Mouse (Mus musculus): ENCODE data around the gene Marcks. TPM values are rescaled to one million over a fixed set of nuclear protein-coding genes. Genes with fewer than 3 reads are reported as not detected.

The Marcks gene
- polyA plus RNA-seq, 1 experiment from 2014 or later: 78.1 TPM

DNA sequence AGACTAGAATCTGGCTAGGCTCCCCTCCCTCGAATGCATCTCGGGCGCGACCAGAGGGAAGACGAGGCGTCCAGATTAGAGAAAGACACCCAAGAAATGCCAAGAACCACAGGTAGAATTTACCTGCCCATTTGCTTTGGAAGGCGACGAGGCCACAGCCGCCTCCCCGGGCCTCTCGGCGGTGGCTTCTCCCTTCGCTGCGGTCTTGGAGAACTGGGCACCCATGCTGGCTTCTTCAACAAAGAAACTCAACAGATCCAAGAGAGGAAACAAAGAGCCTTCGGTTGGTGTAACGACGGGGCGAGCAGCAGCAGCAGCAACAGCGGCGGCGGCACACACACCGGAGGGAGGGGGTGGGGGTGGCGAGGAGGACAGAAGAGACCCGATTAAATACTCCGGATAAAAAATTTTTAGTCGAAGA lies 399 bp downstream of the Marcks start:
- no peaks in the 10 kb centered on the region for H3K9me3 ChIP-seq (replicated peaks; ENCODE audit: control insufficient read depth, low read length)
- H3K9ac ChIP-seq (ENCODE audit: low read length): peak overlapping the region; percentile 98
- WGBS: 0% methylated on average over 26 of the region's 26 CpGs
- peaks cover 9% of the 10 kb centered on the region; the same call in 1 of the 2 replicates for H3K36me3 ChIP-seq (ENCODE audit: control insufficient read depth, insufficient read depth, low read length)
- H3K4me1 ChIP-seq (ENCODE audit: control insufficient read depth, insufficient read depth, low read length): peaks cover 11% of the 10 kb centered on the region
- H3K4me2 ChIP-seq (ENCODE audit: low read depth, low read length): peak overlapping the region; percentile 36; the same call in 1 of the 2 replicates
- peak overlapping the region; percentile 87 for H3K4me3 ChIP-seq (replicated peaks; ENCODE audit: low read length)
- H3K27me3 ChIP-seq (ENCODE audit: control insufficient read depth, insufficient read depth, low read length): no peaks in the 10 kb centered on the region
- no peak for ATAC-seq (ENCODE audit: insufficient read depth, low FRiP score)
- peak overlapping the region; percentile 99 for H3K27ac ChIP-seq (ENCODE audit: low read length)

DNA sequence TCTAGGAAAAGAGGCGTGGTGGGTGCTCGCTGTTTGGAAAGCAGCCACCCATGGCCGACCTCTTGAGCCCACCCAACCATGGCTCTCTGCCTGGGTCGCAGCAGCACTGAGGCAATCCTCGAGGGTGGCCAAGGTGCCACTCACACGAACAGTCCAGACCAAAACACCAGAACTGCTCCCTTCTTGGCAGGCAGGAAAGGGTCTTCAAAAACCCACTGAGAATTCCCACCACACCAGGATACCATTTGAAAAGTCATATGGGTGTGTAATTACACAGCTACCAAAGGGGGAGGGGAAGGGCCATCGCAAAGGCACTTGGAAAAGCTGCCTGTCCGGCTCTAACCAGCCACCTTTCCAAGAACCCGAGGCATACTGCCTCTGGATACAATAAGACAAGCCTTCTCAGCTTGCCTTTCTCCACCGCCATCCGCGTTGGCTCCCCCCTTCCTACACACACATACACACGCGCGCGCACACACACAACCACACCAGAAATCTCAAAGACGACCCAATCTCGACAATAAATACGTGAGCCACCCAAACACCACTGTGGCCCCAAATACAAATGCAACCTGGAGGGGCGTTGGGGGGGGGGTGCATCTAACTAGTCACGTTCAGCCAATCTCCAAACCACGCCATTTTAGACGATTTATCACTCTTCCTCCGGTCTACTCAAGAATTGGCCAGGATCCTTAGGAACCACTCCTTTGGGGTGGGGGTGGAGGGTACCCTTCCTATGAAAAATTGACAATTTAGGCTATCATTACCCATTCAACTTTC lies 999 bp downstream of the Marcks start:
- H3K9me3 ChIP-seq (replicated peaks; ENCODE audit: control insufficient read depth, low read length): no peaks in the 10 kb centered on the region
- H3K4me1 ChIP-seq (ENCODE audit: control insufficient read depth, insufficient read depth, low read length): peaks cover 11% of the 10 kb centered on the region
- under 1% methylated on average over 24 of the region's 24 CpGs for WGBS
- peak overlapping the region; percentile 87 for H3K4me3 ChIP-seq (replicated peaks; ENCODE audit: low read length)
- peak overlapping the region; percentile 98 for H3K9ac ChIP-seq (ENCODE audit: low read length)
- no peaks in the 10 kb centered on the region for H3K27me3 ChIP-seq (ENCODE audit: control insufficient read depth, insufficient read depth, low read length)
- no peak for ATAC-seq (ENCODE audit: insufficient read depth, low FRiP score)
- peak overlapping the region; percentile 99 for H3K27ac ChIP-seq (ENCODE audit: low read length)
- peak overlapping the region; percentile 36 for H3K4me2 ChIP-seq (ENCODE audit: low read depth, low read length)
- peaks cover 11% of the 10 kb centered on the region; the same call in 1 of the 2 replicates for H3K36me3 ChIP-seq (ENCODE audit: control insufficient read depth, insufficient read depth, low read length)

DNA sequence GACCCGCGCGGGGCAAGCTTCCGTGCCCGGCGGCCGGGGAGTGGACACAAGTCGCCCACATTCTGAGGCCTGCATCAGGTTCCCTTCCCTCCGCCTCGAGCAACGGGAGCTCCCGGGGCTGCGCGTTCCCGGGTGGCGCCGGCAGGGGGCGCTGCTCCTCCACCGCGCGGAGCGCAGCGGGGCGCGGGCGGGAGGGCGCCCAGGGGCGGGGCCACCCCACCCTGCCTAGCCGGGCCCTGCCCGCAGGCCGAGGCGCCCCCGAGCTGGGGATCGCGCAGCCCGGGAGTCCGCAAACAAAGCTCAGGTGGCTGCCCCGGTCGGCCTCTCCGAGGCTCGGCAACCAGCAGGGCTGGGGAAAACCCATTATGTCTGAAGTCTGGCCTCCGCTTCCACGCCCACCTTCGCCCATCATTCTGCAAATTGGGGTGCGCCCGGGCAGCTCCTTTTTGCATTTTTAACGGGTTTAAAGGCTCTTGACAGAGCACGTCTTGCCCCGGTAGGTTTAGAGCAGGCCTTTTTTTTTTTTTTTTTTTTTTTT lies 1.7 kb downstream of the Marcks start:
- peak; percentile 84 for ATAC-seq (ENCODE audit: insufficient read depth, low FRiP score)
- Histone ChIP-seq H3K9ac (ENCODE audit: low read length) (peak overlapping the region; percentile 98), H3K36me3 (ENCODE audit: control insufficient read depth, insufficient read depth, low read length) (peaks cover 12% of the 10 kb centered on the region; the same call in 1 of the 2 replicates), H3K27me3 (ENCODE audit: control insufficient read depth, insufficient read depth, low read length) (no peaks in the 10 kb centered on the region), H3K9me3 (replicated peaks; ENCODE audit: control insufficient read depth, low read length) (no peaks in the 10 kb centered on the region), H3K27ac (ENCODE audit: low read length) (peak overlapping the region; percentile 99), H3K4me1 (ENCODE audit: control insufficient read depth, insufficient read depth, low read length) (peaks cover 11% of the 10 kb centered on the region), H3K4me2 (ENCODE audit: low read depth, low read length) (peak overlapping the region; percentile 66), H3K4me3 (replicated peaks; ENCODE audit: low read length) (peak overlapping the region; percentile 87)
- WGBS: under 1% methylated on average over 47 of the region's 49 CpGs

DNA sequence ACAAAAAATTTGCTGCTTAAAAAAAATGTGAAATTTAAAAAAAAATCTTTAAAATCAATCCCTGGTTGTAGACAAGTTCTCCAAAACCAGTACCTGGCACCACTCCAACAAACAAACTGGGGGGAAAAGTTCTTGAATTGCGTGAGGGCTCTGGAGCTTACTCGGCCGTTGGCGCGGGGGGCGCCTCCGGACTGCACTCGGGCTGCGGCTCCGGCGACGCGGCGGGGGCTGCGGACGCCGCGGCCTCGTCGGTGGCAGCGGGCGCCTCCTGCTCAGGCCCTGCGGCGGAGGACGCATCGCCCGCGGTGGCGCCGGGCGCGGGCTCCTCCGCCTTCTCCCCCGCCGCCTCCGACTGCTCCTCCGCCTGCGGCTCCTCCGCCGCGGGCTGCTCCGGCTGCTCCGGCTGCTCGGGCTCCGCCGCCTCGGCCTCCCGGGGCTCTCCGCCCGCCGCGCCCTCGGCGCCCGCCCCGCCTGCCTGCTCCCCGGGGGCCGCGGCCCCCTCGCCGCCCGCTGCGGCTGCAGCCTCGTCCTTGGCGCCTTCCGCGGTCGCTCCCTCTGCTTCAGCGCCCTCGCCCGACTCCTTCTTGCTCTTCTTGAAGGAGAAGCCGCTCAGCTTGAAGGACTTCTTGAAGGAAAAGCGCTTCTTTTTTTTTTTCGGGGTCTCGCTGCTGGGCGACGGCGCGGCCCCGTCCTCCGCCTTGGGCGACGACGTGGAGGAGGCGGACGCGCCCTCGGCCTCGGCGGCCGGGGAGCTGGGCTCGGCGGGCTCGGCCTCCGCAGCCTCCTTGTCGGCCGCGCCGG lies 2.6 kb downstream of the Marcks start:
- Histone ChIP-seq H3K4me2 (ENCODE audit: low read depth, low read length) (peak overlapping the region; percentile 66), H3K27ac (ENCODE audit: low read length) (peak overlapping the region; percentile 99), H3K9ac (ENCODE audit: low read length) (peak overlapping the region; percentile 98), H3K9me3 (replicated peaks; ENCODE audit: control insufficient read depth, low read length) (no peaks in the 10 kb centered on the region), H3K36me3 (ENCODE audit: control insufficient read depth, insufficient read depth, low read length) (peaks cover 16% of the 10 kb centered on the region; the same call in 1 of the 2 replicates), H3K4me1 (ENCODE audit: control insufficient read depth, insufficient read depth, low read length) (peaks cover 4% of the 10 kb centered on the region; the same call in 1 of the 2 replicates), H3K27me3 (ENCODE audit: control insufficient read depth, insufficient read depth, low read length) (no peaks in the 10 kb centered on the region), H3K4me3 (replicated peaks; ENCODE audit: low read length) (peak overlapping the region; percentile 87)
- ATAC-seq (ENCODE audit: insufficient read depth, low FRiP score): no peak
- WGBS: under 1% methylated on average over 78 of the region's 99 CpGs

DNA sequence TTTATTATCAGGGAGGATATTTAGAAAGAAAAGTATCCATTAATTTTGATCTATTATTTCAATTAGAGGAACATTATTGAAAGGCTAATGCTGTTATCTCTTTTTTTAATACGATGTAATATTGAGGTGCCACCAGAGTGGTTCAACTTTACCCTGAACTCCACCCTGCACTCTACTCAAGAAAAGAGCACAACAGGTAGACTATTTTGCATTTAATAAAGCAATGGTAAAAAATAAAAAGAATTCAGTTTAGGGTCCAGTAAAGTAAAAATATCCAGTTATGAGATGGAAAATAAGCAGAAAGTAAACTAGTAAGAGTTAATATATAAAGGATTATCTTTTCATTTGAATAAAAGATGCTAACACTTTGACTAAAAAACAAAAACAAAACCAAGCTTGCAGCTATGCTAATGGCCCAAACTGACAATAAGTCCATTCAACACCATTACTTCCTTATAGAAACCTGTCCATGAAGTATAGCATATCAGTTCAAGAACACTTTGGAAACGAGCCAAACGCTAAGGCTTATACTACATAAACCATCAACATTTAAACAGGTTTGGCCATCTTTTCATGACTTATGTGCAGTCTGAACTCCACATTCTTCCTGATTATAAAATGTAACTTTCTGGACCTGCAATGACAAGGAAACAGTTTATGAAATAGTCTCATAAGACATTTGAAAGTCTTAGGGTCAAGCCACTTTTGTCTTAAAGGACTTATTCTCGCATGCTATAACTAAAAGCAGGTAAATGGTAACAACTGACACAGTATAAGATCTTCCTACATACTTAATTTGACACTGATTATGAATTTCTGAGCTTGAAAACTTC lies 4.6 kb downstream of the Marcks start:
- ATAC-seq (ENCODE audit: insufficient read depth, low FRiP score): no peak
- 76% methylated on average over 4 of the region's 4 CpGs for WGBS
- Histone ChIP-seq H3K36me3 (ENCODE audit: control insufficient read depth, insufficient read depth, low read length) (peaks cover 16% of the 10 kb centered on the region; the same call in 1 of the 2 replicates), H3K9ac (ENCODE audit: low read length) (no peak overlapping the region), H3K9me3 (replicated peaks; ENCODE audit: control insufficient read depth, low read length) (no peaks in the 10 kb centered on the region), H3K27ac (ENCODE audit: low read length) (no peak overlapping the region), H3K4me1 (ENCODE audit: control insufficient read depth, insufficient read depth, low read length) (peaks cover 4% of the 10 kb centered on the region; the same call in 1 of the 2 replicates), H3K4me2 (ENCODE audit: low read depth, low read length) (peak overlapping the region; percentile 52), H3K4me3 (replicated peaks; ENCODE audit: low read length) (no peak overlapping the region), H3K27me3 (ENCODE audit: control insufficient read depth, insufficient read depth, low read length) (no peaks in the 10 kb centered on the region)

DNA sequence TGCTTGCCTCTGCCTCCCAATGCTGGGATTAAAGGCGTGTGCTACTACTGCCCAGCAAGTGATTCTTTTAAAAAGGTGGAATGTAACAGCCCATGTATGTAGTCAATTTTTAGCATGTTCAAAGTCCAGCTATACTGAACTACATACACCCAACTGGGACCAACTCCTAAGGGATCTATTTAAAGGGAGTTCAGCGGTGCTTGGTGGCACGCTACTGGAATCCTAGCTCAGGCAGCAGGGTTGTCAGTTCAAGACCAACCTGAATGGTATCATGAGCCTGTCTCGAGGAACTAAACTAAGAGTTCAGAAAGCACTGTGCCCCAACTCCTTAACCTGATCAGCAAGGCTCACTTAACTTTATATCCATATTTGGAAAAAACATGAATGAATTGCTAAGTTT lies 6.0 kb downstream of the Marcks start:
- no peak overlapping the region for H3K4me2 ChIP-seq (ENCODE audit: low read depth, low read length)
- H3K9ac ChIP-seq (ENCODE audit: low read length): no peak overlapping the region
- no peak overlapping the region for H3K4me3 ChIP-seq (replicated peaks; ENCODE audit: low read length)
- H3K27ac ChIP-seq (ENCODE audit: low read length): no peak overlapping the region
- 96% methylated on average over 4 of the region's 4 CpGs for WGBS
- no peaks in the 10 kb centered on the region for H3K9me3 ChIP-seq (replicated peaks; ENCODE audit: control insufficient read depth, low read length)
- no peak for ATAC-seq (ENCODE audit: insufficient read depth, low FRiP score)
- peaks cover 4% of the 10 kb centered on the region; the same call in 1 of the 2 replicates for H3K4me1 ChIP-seq (ENCODE audit: control insufficient read depth, insufficient read depth, low read length)
- H3K36me3 ChIP-seq (ENCODE audit: control insufficient read depth, insufficient read depth, low read length): peaks cover 16% of the 10 kb centered on the region; the same call in 1 of the 2 replicates
- H3K27me3 ChIP-seq (ENCODE audit: control insufficient read depth, insufficient read depth, low read length): no peaks in the 10 kb centered on the region

DNA sequence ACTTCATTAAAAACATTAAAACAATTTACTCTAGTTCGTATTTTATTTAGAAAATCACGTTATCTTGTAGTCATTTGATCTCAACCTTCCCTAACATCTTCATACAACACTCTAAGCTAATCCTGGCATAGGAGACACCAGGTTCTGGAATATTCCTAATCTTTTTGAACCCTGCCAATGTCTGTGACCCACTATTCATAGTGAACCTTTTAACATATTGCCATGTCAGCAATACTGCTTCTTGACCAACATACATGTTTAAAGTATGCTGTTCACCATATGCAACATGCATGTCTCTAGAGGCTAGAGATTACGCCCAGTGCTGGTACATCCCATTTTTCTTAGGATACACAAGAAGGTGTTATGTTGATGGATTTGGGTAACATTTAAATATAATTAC lies 9.1 kb downstream of the Marcks start:
- H3K4me2 ChIP-seq (ENCODE audit: low read depth, low read length): no peak overlapping the region
- peaks cover 12% of the 10 kb centered on the region; the same call in 1 of the 2 replicates for H3K36me3 ChIP-seq (ENCODE audit: control insufficient read depth, insufficient read depth, low read length)
- no peaks in the 10 kb centered on the region for H3K27me3 ChIP-seq (ENCODE audit: control insufficient read depth, insufficient read depth, low read length)
- ATAC-seq (ENCODE audit: insufficient read depth, low FRiP score): no peak
- H3K9me3 ChIP-seq (replicated peaks; ENCODE audit: control insufficient read depth, low read length): no peaks in the 10 kb centered on the region
- peaks cover under 1% of the 10 kb centered on the region; the same call in 1 of the 2 replicates for H3K4me1 ChIP-seq (ENCODE audit: control insufficient read depth, insufficient read depth, low read length)
- WGBS: 81% methylated on average over 3 of the region's 3 CpGs
- no peak overlapping the region for H3K27ac ChIP-seq (ENCODE audit: low read length)
- H3K4me3 ChIP-seq (replicated peaks; ENCODE audit: low read length): no peak overlapping the region
- no peak overlapping the region for H3K9ac ChIP-seq (ENCODE audit: low read length)

DNA sequence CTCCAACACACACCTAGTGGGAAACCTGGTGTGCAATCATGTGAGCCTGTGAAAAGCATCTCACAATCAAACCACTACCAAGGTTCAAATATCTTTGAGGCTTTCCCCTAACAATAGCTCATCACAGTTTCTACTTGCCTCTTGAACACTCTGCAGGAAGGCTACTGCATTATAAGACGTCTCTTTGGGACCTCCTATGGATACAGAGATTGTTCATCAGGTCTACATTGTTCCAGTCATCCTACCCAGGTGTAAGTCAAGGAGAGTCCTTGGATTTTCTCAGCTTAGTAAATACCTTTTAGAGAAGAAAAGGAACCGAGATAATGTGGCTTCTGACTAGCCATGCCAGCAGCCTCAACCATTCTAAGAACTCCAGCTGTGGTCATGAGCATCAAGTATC lies 23.4 kb downstream of the Marcks start:
- Histone ChIP-seq H3K4me3 (replicated peaks; ENCODE audit: low read length) (no peak overlapping the region), H3K27me3 (ENCODE audit: control insufficient read depth, insufficient read depth, low read length) (no peaks in the 10 kb centered on the region), H3K4me1 (ENCODE audit: control insufficient read depth, insufficient read depth, low read length) (no peaks in the 10 kb centered on the region), H3K9me3 (replicated peaks; ENCODE audit: control insufficient read depth, low read length) (no peaks in the 10 kb centered on the region), H3K27ac (ENCODE audit: low read length) (no peak overlapping the region), H3K9ac (ENCODE audit: low read length) (no peak overlapping the region), H3K4me2 (ENCODE audit: low read depth, low read length) (no peak overlapping the region), H3K36me3 (ENCODE audit: control insufficient read depth, insufficient read depth, low read length) (no peaks in the 10 kb centered on the region)
- WGBS: 74% methylated on average over 2 of the region's 2 CpGs
- no peak for ATAC-seq (ENCODE audit: insufficient read depth, low FRiP score)
